Mouse (Mus musculus) spleen, postnatal 10 days (tissue): ENCODE measurements around the gene Gimap3.

Experiments
- DNase-seq, 2 experiments: peaks; one replicate each; pipeline ENCODE4 v3.0.0; 2021 to 2022; ENCODE audit warnings: low spot score in 2 of 2

Gene Gimap3

GRCm38 (mm10) chr6:48742422-48743351, 28.0 kb downstream of the Gimap3 start:
- peak in 1 of 2 experiments; percentile 4 for DNase-seq

DNA sequence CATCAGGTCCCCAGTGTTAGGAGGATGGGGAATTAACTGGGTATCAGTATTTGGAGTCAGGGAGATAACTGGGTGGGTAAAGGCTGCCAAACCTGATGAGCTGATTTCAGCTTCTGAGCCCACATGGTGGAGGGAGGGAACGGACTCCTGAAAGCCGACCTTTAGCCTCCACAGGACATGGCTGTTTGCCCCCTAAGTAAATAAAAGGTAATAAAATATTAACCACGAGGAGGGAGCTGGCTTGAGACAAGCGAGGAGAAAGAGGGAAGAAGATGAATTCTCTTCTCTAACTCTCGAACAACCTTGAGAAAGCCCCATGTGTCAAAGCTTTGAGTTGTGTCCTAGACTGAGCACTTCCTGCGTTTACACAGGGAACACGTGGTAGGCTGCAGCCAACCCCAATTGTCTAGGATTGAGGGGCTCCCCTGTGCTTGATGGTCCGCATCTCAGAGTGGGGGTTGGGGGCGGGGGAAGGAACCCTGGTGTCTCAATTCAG, 28.9 kb downstream of the Gimap3 start:
- no peak for DNase-seq

GRCm38 (mm10) chr6:48741273-48741672, 29.4 kb downstream of the Gimap3 start:
- DNase-seq: peak in 1 of 2 experiments; percentile 8

- DNase-seq: peak in 1 of 2 experiments; percentile 12
Measured at GRCm38 (mm10) chr6:48740501-48741169, 30.0 kb downstream of the Gimap3 start.

DNA sequence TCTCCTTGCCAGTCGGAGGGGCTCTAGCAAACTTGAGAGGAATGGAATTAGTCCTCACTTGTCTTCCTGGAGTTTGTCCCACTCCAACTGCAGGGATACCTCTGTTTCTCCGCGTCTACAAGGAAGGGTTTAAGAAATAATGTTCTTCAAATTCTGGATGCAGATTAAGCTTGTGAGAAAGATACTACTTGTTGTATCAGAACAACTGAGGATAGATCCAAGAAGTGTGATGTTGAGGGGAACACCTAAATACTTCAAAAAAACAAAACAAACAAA, 30.9 kb downstream of the Gimap3 start:
- DNase-seq: peak in 1 of 2 experiments; percentile 11

GRCm38 (mm10) chr6:48738961-48739779, 31.5 kb downstream of the Gimap3 start, which contains the start of gene Gimap1:
Gene Gimap1 (plus strand): TSS chr6:48739054.
- DNase-seq: peak; percentile 54 to 68

DNA sequence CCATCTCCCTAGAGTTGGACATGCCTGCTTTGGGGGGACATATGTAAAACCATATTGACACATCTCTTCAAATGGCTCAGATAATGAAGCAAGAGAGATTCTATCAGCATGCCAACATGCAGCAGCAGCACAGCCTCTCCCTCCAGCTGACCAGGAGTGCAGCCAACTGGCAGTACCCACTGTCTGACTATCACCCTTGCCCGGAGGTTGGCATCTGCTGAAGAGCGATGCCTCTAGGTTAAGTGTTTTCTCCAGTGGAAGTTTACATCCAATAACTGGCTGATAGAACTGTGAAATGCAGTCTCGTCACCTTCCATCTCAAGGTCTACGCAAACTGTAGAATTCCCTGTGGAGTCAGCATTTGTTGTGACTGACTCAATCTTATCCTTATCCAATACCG, 33.0 kb downstream of the Gimap3 start:
- DNase-seq: peak in 1 of 2 experiments; percentile 11

GRCm38 (mm10) chr6:48737053-48737452, 33.6 kb downstream of the Gimap3 start:
- DNase-seq: no peak

DNA sequence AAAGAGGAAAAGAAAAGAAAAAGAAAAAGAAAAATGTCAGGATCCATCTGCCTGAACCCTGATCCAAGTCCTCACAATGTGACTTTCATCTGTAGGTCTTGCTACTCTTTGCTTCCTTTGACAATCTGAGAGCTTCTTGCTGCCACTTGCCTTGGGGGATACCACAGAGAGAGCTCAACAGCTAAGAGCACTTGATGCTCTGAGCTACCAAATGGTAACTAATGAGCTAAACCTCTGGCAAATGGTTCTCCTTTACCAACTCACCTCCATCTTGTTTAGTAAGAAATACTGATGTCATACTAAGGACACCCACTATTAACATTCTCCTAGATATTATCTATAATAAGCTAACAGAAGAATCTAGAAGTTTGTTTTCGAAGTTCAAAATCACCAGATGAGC, 37.0 kb downstream of the Gimap3 start:
- DNase-seq: peak in 1 of 2 experiments; percentile 10

- DNase-seq: peak; percentile 17 to 64
Measured at GRCm38 (mm10) chr6:48732864-48733304, 37.8 kb downstream of the Gimap3 start.

- DNase-seq: no peak
Measured at GRCm38 (mm10) chr6:48727761-48728160, 42.9 kb downstream of the Gimap3 start.

DNA sequence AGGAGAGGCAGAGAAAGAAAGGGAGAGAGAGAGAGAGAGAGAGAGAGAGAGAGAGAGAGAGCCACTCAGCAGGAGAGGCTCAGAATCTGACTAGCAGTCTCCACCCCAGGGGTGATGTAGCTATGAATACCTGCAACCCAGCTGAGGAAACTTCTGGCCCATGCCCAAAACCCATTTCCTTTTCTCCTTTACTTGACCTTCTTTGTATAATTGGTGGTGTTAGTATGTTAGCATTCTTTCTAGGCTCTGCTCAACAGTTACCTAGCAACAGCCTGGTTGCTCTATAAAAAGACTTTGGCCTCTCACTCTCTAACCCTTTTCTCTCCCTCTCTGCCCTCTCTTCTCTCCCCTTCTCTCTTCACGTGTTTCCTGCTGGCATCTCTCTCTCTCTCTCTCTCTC, 45.2 kb downstream of the Gimap3 start:
- peak in 1 of 2 experiments; percentile 55 for DNase-seq

- DNase-seq: no peak
Measured at GRCm38 (mm10) chr6:48723468-48723867, 47.2 kb downstream of the Gimap3 start.

GRCm38 (mm10) chr6:48720326-48720725, 50.3 kb downstream of the Gimap3 start:
- DNase-seq: no peak

DNA sequence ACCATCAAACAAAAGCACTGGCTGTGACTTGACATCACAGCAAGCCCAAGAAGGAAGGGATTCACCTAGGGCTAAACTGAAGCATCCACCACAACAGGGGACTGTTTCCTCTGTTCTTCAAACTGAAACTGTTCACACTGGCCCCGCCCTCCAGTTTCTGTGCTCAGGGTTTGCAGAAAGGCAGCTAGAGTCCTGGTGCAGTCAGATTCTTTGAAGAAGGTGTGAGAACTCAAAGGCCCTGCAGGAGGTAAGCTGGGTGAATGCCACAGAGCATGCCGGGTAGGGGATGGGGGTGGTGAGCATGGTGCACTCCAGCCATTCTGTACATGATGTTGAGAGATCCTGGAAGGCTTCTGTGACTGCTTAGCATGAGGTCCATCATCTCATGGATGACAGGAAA, 52.2 kb downstream of the Gimap3 start, which contains the start of the genes Gm28053 and Gimap7:
Gm28053 (plus strand) TSS at position 153 of the 400 bp plus-strand sequence.
Gimap7 (plus strand) TSS at position 167 of the 400 bp plus-strand sequence.
- peak in 1 of 2 experiments; percentile 71 for DNase-seq
